Mouse (Mus musculus): ENCODE data around the gene Gtf3c4. TPM values are rescaled to one million over a fixed set of nuclear protein-coding genes. Genes with fewer than 3 reads are reported as not detected.

The Gtf3c4 gene
- polyA plus RNA-seq, 1 experiment: 4.7 TPM

GRCm38 (mm10) chr2:28803406-28803805 lies 36.8 kb downstream of the Gtf3c4 start:
- Histone ChIP-seq H3K27me3 (ENCODE audit: control insufficient read depth, insufficient read depth, low read length) (no peaks in the 10 kb centered on the region; the same call in 1 of the 2 replicates), H3K4me3 (ENCODE audit: low read depth, low read length) (no peak overlapping the region), H3K36me3 (ENCODE audit: control insufficient read depth, insufficient read depth, low read length) (no peaks in the 10 kb centered on the region), H3K27ac (ENCODE audit: insufficient read depth, low read depth, low read length) (no peak overlapping the region), H3K4me1 (ENCODE audit: control insufficient read depth, insufficient read depth, insufficient read length, low read length) (no peaks in the 10 kb centered on the region)
- WGBS: 79% methylated on average over 7 of the region's 7 CpGs
- TF ChIP-seq CTCF (IDR thresholded peaks at IDR 0.05; ENCODE audit: extremely low read depth, insufficient read length, insufficient replicate concordance, low read depth, low read length) (no peak), POLR2A (IDR thresholded peaks at IDR 0.05; ENCODE audit: low read depth, low read length) (no peak)

- TF ChIP-seq POLR2A (IDR thresholded peaks at IDR 0.05; ENCODE audit: low read depth, low read length): no peak
- TF ChIP-seq CTCF (IDR thresholded peaks at IDR 0.05; ENCODE audit: extremely low read depth, insufficient read length, insufficient replicate concordance, low read depth, low read length): no peak
- H3K4me3 ChIP-seq (ENCODE audit: low read depth, low read length): no peak overlapping the region
- no peaks in the 10 kb centered on the region for H3K4me1 ChIP-seq (ENCODE audit: control insufficient read depth, insufficient read depth, insufficient read length, low read length)
- H3K27me3 ChIP-seq (ENCODE audit: control insufficient read depth, insufficient read depth, low read length): no peaks in the 10 kb centered on the region; the same call in 1 of the 2 replicates
- WGBS: 24% methylated on average over 2 of the region's 2 CpGs
- no peaks in the 10 kb centered on the region for H3K36me3 ChIP-seq (ENCODE audit: control insufficient read depth, insufficient read depth, low read length)
- no peak overlapping the region for H3K27ac ChIP-seq (ENCODE audit: insufficient read depth, low read depth, low read length)
Observed at GRCm38 (mm10) chr2:28799575-28799974, 40.6 kb downstream of the Gtf3c4 start.

GRCm38 (mm10) chr2:28798390-28798789 lies 41.8 kb downstream of the Gtf3c4 start:
- H3K27me3 ChIP-seq (ENCODE audit: control insufficient read depth, insufficient read depth, low read length): no peaks in the 10 kb centered on the region; the same call in 1 of the 2 replicates
- no peak overlapping the region for H3K27ac ChIP-seq (ENCODE audit: insufficient read depth, low read depth, low read length)
- H3K36me3 ChIP-seq (ENCODE audit: control insufficient read depth, insufficient read depth, low read length): no peaks in the 10 kb centered on the region
- 17% methylated on average over 3 of the region's 3 CpGs for WGBS
- TF ChIP-seq CTCF (IDR thresholded peaks at IDR 0.05; ENCODE audit: extremely low read depth, insufficient read length, insufficient replicate concordance, low read depth, low read length): no peak
- TF ChIP-seq POLR2A (IDR thresholded peaks at IDR 0.05; ENCODE audit: low read depth, low read length): no peak
- H3K4me3 ChIP-seq (ENCODE audit: low read depth, low read length): no peak overlapping the region
- no peaks in the 10 kb centered on the region for H3K4me1 ChIP-seq (ENCODE audit: control insufficient read depth, insufficient read depth, insufficient read length, low read length)

GRCm38 (mm10) chr2:28797490-28798106 lies 42.6 kb downstream of the Gtf3c4 start:
- TF ChIP-seq POLR2A (IDR thresholded peaks at IDR 0.05; ENCODE audit: low read depth, low read length) (no peak), CTCF (IDR thresholded peaks at IDR 0.05; ENCODE audit: extremely low read depth, insufficient read length, insufficient replicate concordance, low read depth, low read length) (no peak)
- Histone ChIP-seq H3K4me1 (ENCODE audit: control insufficient read depth, insufficient read depth, insufficient read length, low read length) (no peaks in the 10 kb centered on the region), H3K27me3 (ENCODE audit: control insufficient read depth, insufficient read depth, low read length) (no peaks in the 10 kb centered on the region; the same call in 1 of the 2 replicates), H3K36me3 (ENCODE audit: control insufficient read depth, insufficient read depth, low read length) (no peaks in the 10 kb centered on the region), H3K27ac (ENCODE audit: insufficient read depth, low read depth, low read length) (no peak overlapping the region), H3K4me3 (ENCODE audit: low read depth, low read length) (no peak overlapping the region)
- WGBS: 73% methylated on average over 18 of the region's 18 CpGs

GRCm38 (mm10) chr2:28796298-28796697 lies 43.9 kb downstream of the Gtf3c4 start:
- Histone ChIP-seq H3K36me3 (ENCODE audit: control insufficient read depth, insufficient read depth, low read length) (no peaks in the 10 kb centered on the region), H3K4me1 (ENCODE audit: control insufficient read depth, insufficient read depth, insufficient read length, low read length) (no peaks in the 10 kb centered on the region), H3K27ac (ENCODE audit: insufficient read depth, low read depth, low read length) (no peak overlapping the region), H3K27me3 (ENCODE audit: control insufficient read depth, insufficient read depth, low read length) (no peaks in the 10 kb centered on the region), H3K4me3 (ENCODE audit: low read depth, low read length) (no peak overlapping the region)
- TF ChIP-seq POLR2A (IDR thresholded peaks at IDR 0.05; ENCODE audit: low read depth, low read length) (no peak), CTCF (IDR thresholded peaks at IDR 0.05; ENCODE audit: extremely low read depth, insufficient read length, insufficient replicate concordance, low read depth, low read length) (no peak)
- WGBS: 27% methylated on average over 8 of the region's 8 CpGs

GRCm38 (mm10) chr2:28794623-28795022 lies 45.5 kb downstream of the Gtf3c4 start:
- Histone ChIP-seq H3K4me1 (ENCODE audit: control insufficient read depth, insufficient read depth, insufficient read length, low read length) (no peaks in the 10 kb centered on the region), H3K36me3 (ENCODE audit: control insufficient read depth, insufficient read depth, low read length) (no peaks in the 10 kb centered on the region), H3K27me3 (ENCODE audit: control insufficient read depth, insufficient read depth, low read length) (no peaks in the 10 kb centered on the region), H3K4me3 (ENCODE audit: low read depth, low read length) (no peak overlapping the region), H3K27ac (ENCODE audit: insufficient read depth, low read depth, low read length) (no peak overlapping the region)
- TF ChIP-seq POLR2A (IDR thresholded peaks at IDR 0.05; ENCODE audit: low read depth, low read length): no peak
- peak; percentile 12; the same call in 1 of the 2 replicates for TF ChIP-seq CTCF (IDR thresholded peaks at IDR 0.05; ENCODE audit: extremely low read depth, insufficient read length, insufficient replicate concordance, low read depth, low read length)
- 81% methylated on average over 5 of the region's 5 CpGs for WGBS

- H3K4me1 ChIP-seq (ENCODE audit: control insufficient read depth, insufficient read depth, insufficient read length, low read length): no peaks in the 10 kb centered on the region
- no peak overlapping the region for H3K4me3 ChIP-seq (ENCODE audit: low read depth, low read length)
- H3K27me3 ChIP-seq (ENCODE audit: control insufficient read depth, insufficient read depth, low read length): no peaks in the 10 kb centered on the region
- 18% methylated on average over 6 of the region's 6 CpGs for WGBS
- no peak overlapping the region for H3K27ac ChIP-seq (ENCODE audit: insufficient read depth, low read depth, low read length)
- H3K36me3 ChIP-seq (ENCODE audit: control insufficient read depth, insufficient read depth, low read length): no peaks in the 10 kb centered on the region
- TF ChIP-seq CTCF (IDR thresholded peaks at IDR 0.05; ENCODE audit: extremely low read depth, insufficient read length, insufficient replicate concordance, low read depth, low read length): no peak
- TF ChIP-seq POLR2A (IDR thresholded peaks at IDR 0.05; ENCODE audit: low read depth, low read length): no peak
Observed at GRCm38 (mm10) chr2:28792931-28793610, 47.1 kb downstream of the Gtf3c4 start.
